Mouse (Mus musculus) left cerebral cortex, postnatal 25 days (tissue): Measurements from ENCODE around the gene Neu1. TPM values are rescaled to one million over a fixed set of nuclear protein-coding genes. Genes with fewer than 3 reads are reported as not detected.
"Not testable (repeated sequence)": the region's sequence is repeated elsewhere in the genome, so short reads cannot be mapped to it uniquely, and the experiment has no call there.

ENCODE experiments used
- DNase-seq, 2 experiments: peaks; one replicate each; pipeline ENCODE4 v3.0.0; 2022; ENCODE audit warnings: low spot score in 2 of 2, mixed read lengths in 1 of 2
- intact Hi-C: fragments of 180-260 bp; cut with DNase I; formaldehyde crosslinking; loops from one replicate; pipeline ENCODE4 v1.15.1; 2025
- total RNA-seq, 2 experiments: library from RNA; stranded (reverse); gene quantifications; 2 replicates each; pipeline ENCODE4 v1.2.3; 2021

Neu1 gene
- total RNA-seq, 2 experiments from 2014 or later = 42.9 to 44.0 TPM

DNA sequence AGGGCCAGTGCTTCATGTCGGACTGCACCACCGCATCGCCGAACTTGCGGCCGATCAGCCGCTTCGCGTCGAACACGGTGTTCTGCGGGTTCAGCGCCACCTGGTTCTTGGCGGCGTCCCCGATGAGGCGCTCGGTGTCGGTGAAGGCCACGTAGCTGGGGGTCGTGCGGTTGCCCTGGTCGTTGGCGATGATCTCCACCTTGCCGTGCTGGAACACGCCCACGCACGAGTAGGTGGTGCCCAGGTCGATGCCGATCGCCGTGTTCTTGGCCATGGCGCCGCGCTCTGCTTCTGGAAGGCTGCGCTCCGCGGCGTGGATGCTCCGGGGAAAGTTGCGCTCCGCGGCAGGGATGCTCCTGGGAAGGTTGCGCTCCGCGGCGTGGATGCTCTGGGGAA lies 27.7 kb downstream of the Neu1 start:
- DNase-seq, intact Hi-C loops: not testable (repeated sequence)

- intact Hi-C loops = not testable (repeated sequence)
These were observed 28.2 kb downstream of the Neu1 start, which contains the start of gene Hspa1b for GRCm38 (mm10) chr17:34959130-34959778. Gene Hspa1b, minus strand, starts transcription at chr17:34959238.

GRCm38 (mm10) chr17:34959881-34960515 lies 28.9 kb downstream of the Neu1 start:
- no peak for DNase-seq

More at GRCm38 (mm10) chr17:34959130-34959778, 28.2 kb downstream of the Neu1 start, which contains the start of gene Hspa1b:
- peak; percentile 80 to 87 for DNase-seq

DNA sequence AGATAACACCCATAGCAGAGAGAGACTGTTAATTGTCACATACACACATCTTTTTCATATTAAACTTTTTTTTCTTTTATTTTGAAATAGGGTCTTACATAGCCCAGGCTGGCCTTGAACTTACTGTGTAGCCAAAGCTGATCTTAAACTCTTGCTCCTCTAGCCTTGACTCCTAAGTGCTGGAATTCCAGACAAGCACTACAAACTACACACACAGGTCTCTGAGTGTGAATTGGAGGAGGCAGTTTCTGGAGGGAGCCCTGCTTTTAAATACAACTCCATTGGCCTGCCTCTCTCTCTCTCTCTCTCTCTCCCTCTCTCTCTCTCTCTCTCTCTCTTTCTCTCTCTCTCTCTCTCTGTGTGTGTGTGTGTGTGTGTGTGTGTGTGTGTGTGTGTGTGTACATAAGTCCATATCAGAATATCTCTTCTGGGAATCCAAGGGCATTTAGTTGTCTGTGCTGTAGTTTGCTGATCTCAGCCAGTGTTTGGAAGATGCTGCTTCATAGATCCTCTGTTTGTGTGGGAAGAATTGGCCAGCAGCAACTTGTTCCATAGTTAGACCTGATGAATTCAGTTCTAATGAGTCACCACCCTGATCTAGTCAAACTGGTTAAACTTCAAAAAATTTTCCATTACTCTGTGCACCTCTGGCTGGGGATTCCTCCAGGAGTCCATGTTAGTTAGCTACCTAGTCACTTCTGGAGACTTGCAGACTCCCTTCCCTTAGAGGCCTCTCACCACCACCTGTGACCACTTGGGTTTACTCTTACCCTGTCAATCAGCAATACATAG lies 29.8 kb downstream of the Neu1 start:
- DNase-seq = peak in 1 of 2 experiments; percentile 31
- intact Hi-C loops = no loop called here

More at GRCm38 (mm10) chr17:34959881-34960515, 28.9 kb downstream of the Neu1 start:
- intact Hi-C loops = no loop called here

- intact Hi-C loops = no loop called here
These were observed 31.1 kb downstream of the Neu1 start for GRCm38 (mm10) chr17:34962125-34962524.

DNA sequence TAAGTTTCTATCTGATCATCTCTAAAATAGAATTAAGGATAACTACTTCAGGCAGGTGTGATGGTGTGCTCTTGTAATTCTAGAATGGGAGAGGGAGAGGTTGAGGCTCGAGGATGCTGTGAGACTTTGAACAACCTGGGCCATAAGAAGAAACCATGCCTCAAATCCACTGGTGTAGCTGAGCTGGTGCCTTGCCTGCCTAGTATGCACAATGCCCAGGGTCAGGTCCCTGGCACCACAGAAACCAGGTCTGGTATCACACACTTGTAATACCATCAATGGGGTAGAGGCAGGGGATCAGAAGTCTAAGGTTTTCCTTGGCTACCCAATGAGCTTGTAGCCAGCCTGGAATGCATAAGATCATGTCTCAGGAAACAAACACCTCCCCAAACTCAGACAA lies 31.8 kb downstream of the Neu1 start:
- intact Hi-C loops = no loop called here

More at GRCm38 (mm10) chr17:34962125-34962524, 31.1 kb downstream of the Neu1 start:
- DNase-seq = peak in 1 of 2 experiments; percentile 14

DNA sequence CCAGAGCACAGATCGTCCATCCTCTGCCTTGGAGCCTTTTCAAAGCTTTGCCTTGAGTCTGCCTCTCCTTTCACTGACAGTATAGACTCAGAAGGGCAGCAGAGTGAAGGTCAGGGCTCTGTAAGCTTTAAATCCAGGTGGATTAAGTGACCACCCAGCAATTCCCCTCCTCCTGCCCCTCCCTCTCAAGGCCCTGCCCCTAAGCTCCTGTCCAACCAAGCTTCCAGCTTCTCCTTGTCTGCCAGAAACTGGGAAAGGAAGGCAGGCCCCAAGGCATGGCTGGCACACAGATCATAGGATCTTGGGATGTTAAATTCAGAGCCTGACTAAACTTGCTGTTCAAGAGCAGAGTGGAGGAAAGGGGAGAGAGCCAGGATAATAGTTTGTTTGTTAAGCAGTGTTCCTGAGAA lies 33.6 kb downstream of the Neu1 start:
- intact Hi-C loops = no loop called here
- no peak for DNase-seq

More for the DNA sequence above, 31.8 kb downstream of the Neu1 start:
- no peak for DNase-seq

GRCm38 (mm10) chr17:34965627-34966026 lies 34.6 kb downstream of the Neu1 start:
- no peak for DNase-seq
- intact Hi-C loops = no loop called here

GRCm38 (mm10) chr17:34969822-34970221 lies 38.8 kb downstream of the Neu1 start, which contains the start of gene Gm20481:
Gene Gm20481, plus strand, starts transcription at chr17:34969912.
- intact Hi-C loops, DNase-seq: not testable (repeated sequence)

DNA sequence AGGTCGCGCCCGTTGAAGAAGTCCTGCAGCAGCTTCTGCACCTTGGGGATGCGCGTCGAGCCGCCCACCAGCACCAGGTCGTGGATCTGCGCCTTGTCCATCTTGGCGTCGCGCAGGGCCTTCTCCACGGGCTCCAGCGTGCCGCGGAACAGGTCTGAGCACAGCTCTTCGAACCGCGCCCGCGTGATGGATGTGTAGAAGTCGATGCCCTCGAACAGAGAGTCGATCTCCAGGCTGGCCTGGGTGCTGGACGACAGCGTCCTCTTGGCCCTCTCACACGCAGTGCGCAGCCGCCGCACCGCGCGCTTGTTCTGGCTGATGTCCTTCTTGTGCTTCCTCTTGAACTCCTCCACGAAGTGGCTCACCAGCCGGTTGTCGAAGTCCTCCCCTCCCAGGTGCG lies 39.8 kb downstream of the Neu1 start:
- DNase-seq, intact Hi-C loops: not testable (repeated sequence)

DNA sequence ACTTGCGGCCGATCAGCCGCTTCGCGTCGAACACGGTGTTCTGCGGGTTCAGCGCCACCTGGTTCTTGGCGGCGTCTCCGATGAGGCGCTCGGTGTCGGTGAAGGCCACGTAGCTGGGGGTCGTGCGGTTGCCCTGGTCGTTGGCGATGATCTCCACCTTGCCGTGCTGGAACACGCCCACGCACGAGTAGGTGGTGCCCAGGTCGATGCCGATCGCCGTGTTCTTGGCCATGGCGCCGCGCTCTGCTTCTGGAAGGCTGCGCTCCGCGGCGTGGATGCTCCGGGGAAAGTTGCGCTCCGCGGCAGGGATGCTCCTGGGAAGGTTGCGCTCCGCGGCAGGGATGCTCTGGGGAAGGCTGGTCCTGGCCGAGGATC lies 40.6 kb downstream of the Neu1 start:
- DNase-seq, intact Hi-C loops: not testable (repeated sequence)

- intact Hi-C loops = not testable (repeated sequence)
- peak; percentile 82 to 85 for DNase-seq
These were observed 41.2 kb downstream of the Neu1 start, which contains the start of the genes Hspa1a and Hspa1l for GRCm38 (mm10) chr17:34972069-34972749. Gene Hspa1a, minus strand, starts transcription at chr17:34972156. Gene Hspa1l, plus strand, starts transcription at chr17:34972703.

DNA sequence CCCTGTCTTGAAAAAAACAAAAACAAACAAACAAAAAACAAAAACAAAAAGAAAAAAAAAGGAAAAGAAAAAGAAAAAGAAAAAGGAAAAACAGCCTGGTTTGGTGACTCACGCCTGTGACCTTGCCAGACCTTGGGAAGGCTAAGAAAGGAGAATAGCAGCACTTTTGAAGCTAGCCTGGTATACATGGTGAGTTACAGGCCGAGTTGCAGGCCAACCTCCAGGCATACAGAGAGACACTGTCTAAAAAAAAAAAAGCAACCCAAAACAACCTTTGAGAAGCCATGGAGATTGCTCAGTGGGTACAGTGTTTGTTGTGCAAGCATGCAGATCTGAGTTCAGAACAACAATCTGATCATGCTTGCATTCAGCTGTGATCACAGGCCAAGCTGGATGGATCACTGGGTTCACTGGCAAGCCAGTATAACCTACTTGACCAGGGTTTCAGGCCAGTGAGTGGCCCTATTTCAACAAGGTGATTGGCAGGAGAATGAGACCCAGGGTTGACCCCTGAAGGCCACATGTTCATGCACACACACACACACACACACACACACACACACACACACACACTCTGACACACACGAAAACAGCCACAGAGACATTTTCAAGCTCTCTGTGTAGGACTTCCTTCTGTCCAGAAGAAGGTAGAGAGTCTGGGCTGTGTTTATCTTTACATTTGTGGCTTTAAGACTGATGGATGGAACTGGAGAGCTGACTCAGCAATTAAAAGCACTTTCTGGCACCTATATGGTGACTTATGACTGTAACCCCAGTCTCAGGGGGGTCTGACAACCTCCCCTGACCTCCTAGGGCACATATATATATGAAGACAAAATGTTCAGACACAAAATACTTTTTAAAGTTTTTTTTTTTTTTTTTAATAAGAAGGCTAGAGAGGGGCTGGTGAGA lies 44.8 kb downstream of the Neu1 start:
- intact Hi-C loops = no loop called here
- DNase-seq = no peak

DNA sequence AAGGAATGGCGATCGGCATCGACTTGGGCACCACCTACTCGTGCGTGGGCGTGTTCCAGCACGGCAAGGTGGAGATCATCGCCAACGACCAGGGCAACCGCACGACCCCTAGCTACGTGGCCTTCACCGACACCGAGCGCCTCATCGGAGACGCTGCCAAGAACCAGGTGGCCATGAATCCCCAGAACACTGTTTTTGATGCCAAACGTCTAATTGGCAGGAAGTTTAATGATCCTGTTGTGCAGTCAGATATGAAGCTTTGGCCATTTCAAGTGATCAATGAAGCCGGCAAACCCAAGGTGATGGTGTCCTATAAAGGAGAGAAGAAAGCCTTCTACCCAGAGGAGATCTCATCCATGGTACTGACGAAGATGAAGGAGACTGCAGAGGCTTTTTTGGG lies 45.9 kb downstream of the Neu1 start:
- DNase-seq = no peak
- intact Hi-C loops = no loop called here

DNA sequence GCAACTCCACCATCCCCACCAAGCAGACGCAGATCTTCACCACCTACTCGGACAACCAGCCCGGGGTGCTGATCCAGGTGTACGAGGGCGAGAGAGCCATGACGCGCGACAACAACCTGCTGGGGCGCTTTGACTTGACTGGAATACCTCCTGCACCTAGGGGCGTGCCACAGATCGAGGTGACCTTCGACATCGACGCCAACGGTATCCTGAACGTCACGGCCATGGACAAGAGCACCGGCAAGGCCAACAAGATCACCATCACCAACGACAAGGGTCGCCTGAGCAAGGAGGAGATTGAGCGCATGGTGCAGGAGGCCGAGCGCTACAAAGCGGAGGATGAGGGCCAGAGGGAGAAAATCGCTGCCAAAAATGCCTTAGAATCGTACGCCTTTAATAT lies 47.2 kb downstream of the Neu1 start:
- intact Hi-C loops = no loop called here
- no peak for DNase-seq

- no peak for DNase-seq
- intact Hi-C loops = loop anchor here (5.0 kb wide), 1 partner anchor 127 kb away; the partner anchor contains the start of genes Nelfe and Skiv2l
These were observed 48.6 kb downstream of the Neu1 start for GRCm38 (mm10) chr17:34979631-34980030.

- DNase-seq = peak; percentile 45 to 58
These were observed 49.6 kb downstream of the Neu1 start for GRCm38 (mm10) chr17:34980655-34981054.

GRCm38 (mm10) chr17:34981690-34982180 lies 50.7 kb downstream of the Neu1 start, which contains the start of gene Lsm2:
Gene Lsm2, plus strand, starts transcription at chr17:34981862.
- intact Hi-C loops = loop anchor here (1.0 to 5.0 kb wide), 2 partner anchors 29 to 129 kb away; partner anchors contain the start of genes Nelfe and Skiv2l

More at GRCm38 (mm10) chr17:34980655-34981054, 49.6 kb downstream of the Neu1 start:
- intact Hi-C loops = loop anchor here (1.0 to 5.0 kb wide), 2 partner anchors 28 to 128 kb away; partner anchors contain the start of genes Nelfe and Skiv2l

More at GRCm38 (mm10) chr17:34981690-34982180, 50.7 kb downstream of the Neu1 start, which contains the start of gene Lsm2:
- DNase-seq = peak; percentile 94 to 96
